Mouse (Mus musculus) thymus, adult 2 months (tissue): ENCODE results near the gene Smpd1. TPM values are rescaled to one million over a fixed set of nuclear protein-coding genes. Genes with fewer than 3 reads are reported as not detected.

ENCODE experiments used
- DNase-seq: peaks from one replicate; pipeline ENCODE4 v3.0.0; 2021
- H3K27ac ChIP-seq: fragments of 200-500 bp; 2 replicates; pipeline ENCODE4 v1.5.1; 2012; ENCODE audit warnings: low read length, control low read depth; ENCODE audit not compliant: control insufficient read depth, insufficient read depth
- H3K27me3 ChIP-seq: fragments of 200-500 bp; 2 replicates; pipeline ENCODE4 v1.6.1; 2012; ENCODE audit warnings: mild to moderate bottlenecking, low read length, moderate library complexity, mixed read lengths; ENCODE audit not compliant: control insufficient read depth, insufficient read depth
- H3K36me3 ChIP-seq: fragments of 200-500 bp; 2 replicates; pipeline ENCODE4 v1.6.1; 2012; ENCODE audit warnings: mild to moderate bottlenecking, low read length, moderate library complexity; ENCODE audit not compliant: control insufficient read depth, insufficient read depth
- H3K4me1 ChIP-seq: fragments of 200-500 bp; replicated peaks from 2 replicates; pipeline ENCODE4 v1.6.1; 2012; ENCODE audit warnings: low read length; ENCODE audit not compliant: control insufficient read depth, insufficient read depth
- H3K4me3 ChIP-seq: fragments of 200-500 bp; 2 replicates; pipeline ENCODE4 v1.5.1; 2012; ENCODE audit warnings: mild to moderate bottlenecking, low read length, control low read depth, moderate library complexity; ENCODE audit not compliant: control insufficient read depth, insufficient read depth
- CTCF ChIP-seq: fragments of 200-500 bp; IDR thresholded peaks from 2 replicates; pipeline ENCODE4 v1.5.1; 2012; ENCODE audit warnings: mild to moderate bottlenecking, control low read depth, low read length, moderate library complexity, borderline replicate concordance; ENCODE audit not compliant: control insufficient read depth, poor library complexity, insufficient read depth; ENCODE audit errors: extremely low read depth
- POLR2A ChIP-seq: fragments of 200-500 bp; IDR thresholded peaks from 2 replicates; pipeline ENCODE4 v1.6.1; 2012; ENCODE audit warnings: mild to moderate bottlenecking, low read length, control low read depth, moderate library complexity; ENCODE audit not compliant: control insufficient read depth, poor library complexity, insufficient read depth; ENCODE audit errors: extremely low read depth
- WGBS: fragments of 180-500 bp; shearing (Covaris S2); methylation state at CpG from one replicate; pipeline ENCODE4 v1.1.7; 2018; 5-methylcytosine and 5-hydroxymethylcytosine counted together
- polyA plus RNA-seq: library from polyadenylated mRNA; depleted of rRNA; stranded (reverse); fragments of >200 nt; gene quantifications from 2 replicates; pipeline ENCODE4 v1.2.3, GENCODE M21; 2012

Smpd1 gene
- polyA plus RNA-seq, 1 experiment: 47.7 TPM

- H3K36me3 ChIP-seq: no peaks in the 10 kb centered on the region
- H3K4me3 ChIP-seq: no peak overlapping the region
- WGBS: 95% methylated on average over 12 of the region's 12 CpGs
- H3K27ac ChIP-seq: no peak overlapping the region
- TF ChIP-seq CTCF: no peak
- TF ChIP-seq POLR2A: no peak
- H3K4me1 ChIP-seq: no peaks in the 10 kb centered on the region
- no peaks in the 10 kb centered on the region for H3K27me3 ChIP-seq
- no peak for DNase-seq
Observed at GRCm38 (mm10) chr7:105569512-105570496, 15.6 kb downstream of the Smpd1 start.

DNA sequence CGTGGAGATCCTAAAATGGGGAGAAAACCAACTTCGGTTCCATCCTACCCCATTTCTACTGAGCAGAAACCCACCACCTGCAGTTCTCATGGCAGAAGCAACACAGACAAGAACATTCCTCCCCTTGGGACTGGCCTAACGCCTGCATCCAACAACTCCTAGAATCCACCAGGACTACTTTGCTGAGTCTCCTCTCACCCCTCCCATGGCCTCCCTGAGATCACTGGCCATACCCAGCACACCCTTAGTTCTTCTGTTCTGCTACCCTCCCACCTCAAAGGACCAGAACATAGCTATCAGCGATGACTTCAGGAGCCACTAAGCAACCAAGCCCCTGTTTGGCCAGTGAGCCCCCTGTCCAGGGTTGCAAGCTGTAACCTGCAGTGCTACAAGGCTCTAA, 16.6 kb downstream of the Smpd1 start:
- 94% methylated on average over 4 of the region's 4 CpGs for WGBS
- Histone ChIP-seq H3K36me3 (no peaks in the 10 kb centered on the region), H3K4me1 (no peaks in the 10 kb centered on the region), H3K27me3 (no peaks in the 10 kb centered on the region), H3K27ac (no peak overlapping the region), H3K4me3 (no peak overlapping the region)
- no peak for TF ChIP-seq CTCF
- no peak for TF ChIP-seq POLR2A
- no peak for DNase-seq

GRCm38 (mm10) chr7:105572949-105573348, 18.8 kb downstream of the Smpd1 start:
- no peaks in the 10 kb centered on the region for H3K27me3 ChIP-seq
- 95% methylated on average over 8 of the region's 8 CpGs for WGBS
- no peaks in the 10 kb centered on the region for H3K4me1 ChIP-seq
- no peak overlapping the region for H3K27ac ChIP-seq
- no peak for DNase-seq
- no peak for TF ChIP-seq POLR2A
- TF ChIP-seq CTCF: no peak
- no peak overlapping the region for H3K4me3 ChIP-seq
- no peaks in the 10 kb centered on the region for H3K36me3 ChIP-seq

DNA sequence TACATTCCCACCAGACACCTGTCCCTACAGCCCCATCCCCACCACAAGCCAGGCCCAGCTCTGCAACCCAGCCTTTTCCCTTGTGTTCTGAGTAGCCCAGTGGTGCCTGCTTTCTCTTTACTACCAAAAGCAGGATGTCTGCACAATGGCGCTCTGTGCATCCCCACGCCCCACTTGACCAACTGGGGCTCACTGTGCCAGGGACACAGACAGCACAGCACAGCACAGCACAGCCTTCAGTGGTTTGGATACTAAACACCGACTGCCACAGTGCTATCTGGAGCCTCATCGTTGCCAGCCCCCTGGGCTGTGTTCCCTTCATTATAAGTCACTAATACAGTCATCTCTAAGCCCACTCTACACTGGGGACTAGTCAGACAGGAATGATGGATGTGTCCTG, 20.4 kb downstream of the Smpd1 start:
- Histone ChIP-seq H3K27me3 (no peaks in the 10 kb centered on the region), H3K36me3 (no peaks in the 10 kb centered on the region), H3K4me1 (no peaks in the 10 kb centered on the region), H3K4me3 (no peak overlapping the region), H3K27ac (no peak overlapping the region)
- no peak for TF ChIP-seq POLR2A
- TF ChIP-seq CTCF: no peak
- 97% methylated on average over 4 of the region's 4 CpGs for WGBS
- no peak for DNase-seq

- H3K27ac ChIP-seq: no peak overlapping the region
- no peaks in the 10 kb centered on the region; the same call in 1 of the 2 replicates for H3K27me3 ChIP-seq
- TF ChIP-seq CTCF: no peak
- no peak for TF ChIP-seq POLR2A
- peaks cover 4% of the 10 kb centered on the region; the same call in 1 of the 2 replicates for H3K4me1 ChIP-seq
- H3K36me3 ChIP-seq: no peaks in the 10 kb centered on the region
- WGBS: 49% methylated on average over 3 of the region's 3 CpGs
- no peak overlapping the region for H3K4me3 ChIP-seq
- DNase-seq: no peak
Observed at GRCm38 (mm10) chr7:105576166-105576748, 22.1 kb downstream of the Smpd1 start.

DNA sequence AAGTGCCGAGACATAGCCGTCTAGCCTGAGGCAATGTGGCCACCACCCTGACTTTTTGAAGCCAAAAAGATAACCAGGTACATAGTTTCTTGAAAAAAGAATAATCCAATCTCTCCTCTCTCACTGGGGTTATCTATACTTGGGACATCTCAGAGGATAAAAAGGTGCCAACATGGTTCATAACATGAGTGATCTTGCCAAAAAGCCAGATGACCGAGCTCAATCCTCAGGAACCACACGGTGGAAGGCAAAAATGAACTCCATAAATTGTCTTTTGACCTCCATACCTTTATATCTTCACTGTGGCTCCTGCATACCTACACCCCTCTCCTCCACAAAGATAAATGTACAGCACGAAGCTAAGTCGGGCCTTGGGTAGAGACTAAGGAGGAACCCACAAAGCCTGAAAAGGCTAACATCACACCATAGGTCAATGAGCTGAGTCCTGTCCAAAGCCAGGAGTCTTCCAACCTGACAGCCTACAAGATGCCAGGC, 23.3 kb downstream of the Smpd1 start:
- no peak for TF ChIP-seq CTCF
- no peak for TF ChIP-seq POLR2A
- H3K36me3 ChIP-seq: no peaks in the 10 kb centered on the region
- peaks cover 6% of the 10 kb centered on the region; the same call in 1 of the 2 replicates for H3K4me1 ChIP-seq
- DNase-seq: no peak
- WGBS: 98% methylated on average over 6 of the region's 6 CpGs
- H3K4me3 ChIP-seq: no peak overlapping the region
- H3K27me3 ChIP-seq: no peaks in the 10 kb centered on the region; the same call in 1 of the 2 replicates
- no peak overlapping the region for H3K27ac ChIP-seq

- Histone ChIP-seq H3K27me3 (no peaks in the 10 kb centered on the region; the same call in 1 of the 2 replicates), H3K36me3 (no peaks in the 10 kb centered on the region), H3K4me3 (no peak overlapping the region), H3K4me1 (peaks cover 6% of the 10 kb centered on the region; the same call in 1 of the 2 replicates), H3K27ac (no peak overlapping the region)
- 87% methylated on average over 2 of the region's 2 CpGs for WGBS
- TF ChIP-seq CTCF: no peak
- TF ChIP-seq POLR2A: no peak
- no peak for DNase-seq
Observed at GRCm38 (mm10) chr7:105578481-105578880, 24.3 kb downstream of the Smpd1 start.
